Mouse (Mus musculus) embryonic facial prominence, embryonic 11.5 days (tissue): Measurements from ENCODE around the gene Gm8439. TPM values are rescaled to one million over a fixed set of nuclear protein-coding genes. Genes with fewer than 3 reads are reported as not detected.

Source experiments
- ATAC-seq: fragments of 200-750 bp; cut with Nextera tagmentation; replicated peaks from 2 replicates; pipeline ENCODE4 v1.8.0; 2017; ENCODE audit warnings: low read depth; ENCODE audit not compliant: insufficient number of reproducible peaks, low FRiP score, low TSS enrichment
- DNase-seq: peaks from one replicate; pipeline ENCODE4 v3.0.0-alpha.2; 2015; ENCODE audit warnings: low spot score
- H3K27ac ChIP-seq: fragments of 300-500 bp; sonication (generic); replicated peaks from 2 replicates; pipeline ENCODE4 v1.5.1; 2014; ENCODE audit warnings: mild to moderate bottlenecking, low read depth, low read length, control low read depth
- H3K27me3 ChIP-seq: fragments of 300-500 bp; sonication (generic); 2 replicates; pipeline ENCODE4 v1.6.1; 2014; ENCODE audit warnings: mild to moderate bottlenecking, low read length, moderate library complexity, mixed read lengths; ENCODE audit not compliant: control insufficient read depth, insufficient read depth
- H3K36me3 ChIP-seq: fragments of 300-500 bp; sonication (generic); replicated peaks from 2 replicates; pipeline ENCODE4 v1.6.1; 2014; ENCODE audit warnings: low read depth, mild to moderate bottlenecking, low read length, moderate library complexity, mixed read lengths; ENCODE audit not compliant: control insufficient read depth, insufficient read depth
- H3K4me1 ChIP-seq: fragments of 300-500 bp; sonication (generic); 2 replicates; pipeline ENCODE4 v1.6.1; 2014; ENCODE audit warnings: low read length, mixed read lengths; ENCODE audit not compliant: control insufficient read depth, insufficient read depth
- H3K4me2 ChIP-seq: fragments of 300-500 bp; sonication (generic); 2 replicates; pipeline ENCODE4 v1.6.1; 2014; ENCODE audit warnings: low read depth, mild to moderate bottlenecking, control low read depth, low read length, moderate library complexity
- H3K4me3 ChIP-seq: fragments of 300-500 bp; sonication (generic); 2 replicates; pipeline ENCODE4 v1.5.1; 2014; ENCODE audit warnings: low read depth, low read length, control low read depth
- H3K9ac ChIP-seq: fragments of 300-500 bp; sonication (generic); replicated peaks from 2 replicates; pipeline ENCODE4 v1.6.1; 2014; ENCODE audit warnings: mild to moderate bottlenecking, control low read depth, low read length
- H3K9me3 ChIP-seq: fragments of 300-500 bp; sonication (generic); replicated peaks from 2 replicates; pipeline ENCODE4 v1.6.1; 2016; ENCODE audit warnings: mild to moderate bottlenecking, low read length, inconsistent platforms, mixed read lengths; ENCODE audit not compliant: control insufficient read depth
- WGBS: fragments of 180-500 bp; shearing (Covaris S2); extraction: QIAGEN DNeasy Blood & Tissue Kit; methylation state at CpG from one replicate; pipeline ENCODE4 v1.1.7; 2014; 5-methylcytosine and 5-hydroxymethylcytosine counted together
- polyA plus RNA-seq: library from polyadenylated mRNA; unstranded; fragments of >200 nt; fragmentation: Nextera tagmentation; extraction: Ambion mirVana; gene quantifications from 2 replicates; pipeline ENCODE4 v1.2.1, GENCODE M21; 2014

Gene Gm8439
- polyA plus RNA-seq, 1 experiment from 2014 or later, result not detected

DNA sequence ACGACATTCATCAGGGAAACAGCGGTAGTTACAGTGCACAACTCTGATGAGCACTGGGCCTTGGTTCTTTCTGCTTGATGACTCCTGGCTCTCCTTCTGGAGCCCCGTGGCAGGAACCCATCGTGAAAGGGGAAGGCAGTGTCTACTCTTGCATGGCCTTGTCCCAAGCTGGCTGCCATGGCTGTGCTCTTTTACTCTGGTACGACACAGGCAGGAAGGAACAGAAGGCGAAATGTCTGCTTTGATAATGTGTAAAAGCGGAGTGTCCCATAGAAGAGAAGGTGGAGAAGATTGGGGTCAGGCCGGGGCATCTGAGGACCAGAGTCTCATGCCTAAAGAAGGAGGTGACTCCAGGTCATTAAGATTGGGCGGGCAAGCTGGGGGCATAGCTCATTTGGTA lies 26.1 kb downstream of the Gm8439 start:
- H3K9me3 ChIP-seq, result no peaks in the 10 kb centered on the region

DNA sequence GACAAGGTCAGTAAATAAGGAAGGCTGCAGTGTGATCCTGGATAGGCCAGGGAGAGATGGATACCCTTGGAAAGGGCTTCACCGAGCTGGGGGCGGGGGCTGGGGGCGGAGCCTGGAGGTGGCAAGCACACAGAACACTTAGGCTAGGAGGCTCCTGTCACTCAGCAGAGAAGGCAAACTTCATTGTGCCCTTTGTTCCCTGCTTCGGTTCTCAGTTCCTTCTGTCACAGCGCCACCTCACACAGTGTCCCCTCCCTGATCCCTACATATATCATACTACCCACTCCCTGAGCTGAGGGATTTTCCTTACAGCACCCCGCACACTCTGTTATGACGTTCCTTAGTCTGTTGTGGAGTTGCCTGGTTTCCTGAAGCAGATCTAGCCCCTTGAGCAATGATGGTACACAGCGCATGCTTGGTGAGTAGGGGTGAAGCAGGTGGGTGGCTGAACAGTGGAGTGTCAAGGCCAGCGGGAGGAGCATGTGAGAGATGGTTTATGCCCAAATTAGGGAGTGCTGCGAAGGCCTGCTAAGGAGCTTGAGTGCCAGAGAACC lies 27.1 kb downstream of the Gm8439 start:
- Histone ChIP-seq H3K36me3 (no peaks in the 10 kb centered on the region), H3K9ac (no peak overlapping the region), H3K27ac (no peak overlapping the region), H3K27me3 (no peaks in the 10 kb centered on the region), H3K4me3 (no peak overlapping the region), H3K4me2 (no peak overlapping the region), H3K9me3 (no peaks in the 10 kb centered on the region), H3K4me1 (no peaks in the 10 kb centered on the region)
- ATAC-seq, result peak; percentile 46; the same call in 1 of the 2 replicates
- peak; percentile 33 for DNase-seq
- 27% methylated on average over 10 of the region's 10 CpGs for WGBS

More for the DNA sequence above, 26.1 kb downstream of the Gm8439 start:
- no peak overlapping the region for H3K9ac ChIP-seq
- H3K4me2 ChIP-seq, result no peak overlapping the region
- H3K4me3 ChIP-seq, result no peak overlapping the region
- ATAC-seq, result no peak
- H3K4me1 ChIP-seq, result no peaks in the 10 kb centered on the region
- H3K27me3 ChIP-seq, result no peaks in the 10 kb centered on the region
- WGBS, result 79% methylated on average over 9 of the region's 9 CpGs
- no peak overlapping the region for H3K27ac ChIP-seq
- DNase-seq, result no peak
- no peaks in the 10 kb centered on the region for H3K36me3 ChIP-seq

DNA sequence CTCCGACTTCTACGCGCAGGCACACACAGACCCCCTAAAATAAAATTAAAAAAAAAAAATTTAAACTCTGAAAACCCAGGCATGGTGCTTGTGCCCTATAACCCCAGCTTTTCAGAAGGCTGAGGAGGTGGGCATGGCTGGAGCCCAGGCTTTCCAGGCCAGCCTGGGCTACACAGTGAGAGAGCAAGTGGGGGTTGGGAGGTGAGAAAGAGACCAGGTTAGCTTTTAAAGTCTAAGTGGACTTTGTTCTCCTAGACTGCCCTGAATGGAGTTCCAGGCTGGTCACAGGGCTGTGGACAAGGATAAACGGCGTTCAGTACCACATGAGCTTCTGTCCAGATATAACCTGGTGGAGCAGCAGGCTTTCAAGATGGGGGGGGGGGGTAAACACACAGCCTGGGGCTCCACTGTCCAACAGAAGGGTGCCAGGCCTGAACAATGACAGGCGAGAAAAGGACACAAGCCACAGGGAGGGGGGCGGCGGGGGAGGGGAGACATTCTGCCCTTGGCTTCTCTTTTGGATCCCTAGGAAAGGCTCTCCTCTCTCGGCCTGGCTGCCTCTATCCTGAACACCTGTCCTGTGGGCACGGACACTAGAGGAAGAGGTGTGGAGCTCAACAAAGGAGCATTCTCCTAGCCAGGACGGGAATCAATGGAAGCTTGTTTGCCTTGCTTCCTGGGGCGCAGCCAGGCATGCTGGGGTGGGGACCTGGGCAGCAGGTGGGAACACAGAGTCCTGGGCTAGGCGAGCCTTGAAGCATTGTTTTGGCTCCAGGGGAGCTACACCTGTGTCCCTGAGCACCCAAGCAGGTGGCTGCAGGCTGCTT lies 27.9 kb downstream of the Gm8439 start:
- H3K27me3 ChIP-seq, result no peaks in the 10 kb centered on the region
- H3K4me2 ChIP-seq, result no peak overlapping the region
- 56% methylated on average over 13 of the region's 13 CpGs for WGBS
- DNase-seq (no peak), ATAC-seq (no peak)
- no peak overlapping the region for H3K4me3 ChIP-seq
- no peak overlapping the region for H3K9ac ChIP-seq
- H3K4me1 ChIP-seq, result no peaks in the 10 kb centered on the region
- H3K27ac ChIP-seq, result no peak overlapping the region
- no peaks in the 10 kb centered on the region for H3K36me3 ChIP-seq
- H3K9me3 ChIP-seq, result no peaks in the 10 kb centered on the region

DNA sequence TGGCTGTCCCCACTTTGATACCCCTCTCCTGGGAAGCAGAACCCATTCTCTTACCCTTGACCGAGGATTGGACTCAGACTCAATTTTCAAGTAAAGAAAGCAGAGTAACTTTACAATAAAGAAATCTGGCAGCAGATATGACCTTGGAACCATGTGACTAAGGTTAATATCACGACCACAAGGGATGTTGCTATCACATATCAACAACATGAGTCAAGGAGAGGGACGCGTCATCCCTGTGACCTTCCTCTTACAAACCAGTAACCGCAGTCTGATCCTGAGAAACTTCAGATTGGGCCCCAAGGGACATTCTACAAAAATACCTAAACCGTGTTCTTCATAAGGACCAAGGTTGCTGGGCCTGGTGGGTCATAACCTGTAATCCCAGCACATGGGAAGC lies 39.2 kb downstream of the Gm8439 start:
- Histone ChIP-seq H3K27ac (no peak overlapping the region), H3K4me3 (no peak overlapping the region), H3K27me3 (no peaks in the 10 kb centered on the region), H3K4me1 (no peaks in the 10 kb centered on the region), H3K4me2 (no peak overlapping the region), H3K36me3 (no peaks in the 10 kb centered on the region), H3K9ac (no peak overlapping the region), H3K9me3 (no peaks in the 10 kb centered on the region)
- no peak for DNase-seq
- 80% methylated on average over 6 of the region's 6 CpGs for WGBS
- no peak for ATAC-seq

DNA sequence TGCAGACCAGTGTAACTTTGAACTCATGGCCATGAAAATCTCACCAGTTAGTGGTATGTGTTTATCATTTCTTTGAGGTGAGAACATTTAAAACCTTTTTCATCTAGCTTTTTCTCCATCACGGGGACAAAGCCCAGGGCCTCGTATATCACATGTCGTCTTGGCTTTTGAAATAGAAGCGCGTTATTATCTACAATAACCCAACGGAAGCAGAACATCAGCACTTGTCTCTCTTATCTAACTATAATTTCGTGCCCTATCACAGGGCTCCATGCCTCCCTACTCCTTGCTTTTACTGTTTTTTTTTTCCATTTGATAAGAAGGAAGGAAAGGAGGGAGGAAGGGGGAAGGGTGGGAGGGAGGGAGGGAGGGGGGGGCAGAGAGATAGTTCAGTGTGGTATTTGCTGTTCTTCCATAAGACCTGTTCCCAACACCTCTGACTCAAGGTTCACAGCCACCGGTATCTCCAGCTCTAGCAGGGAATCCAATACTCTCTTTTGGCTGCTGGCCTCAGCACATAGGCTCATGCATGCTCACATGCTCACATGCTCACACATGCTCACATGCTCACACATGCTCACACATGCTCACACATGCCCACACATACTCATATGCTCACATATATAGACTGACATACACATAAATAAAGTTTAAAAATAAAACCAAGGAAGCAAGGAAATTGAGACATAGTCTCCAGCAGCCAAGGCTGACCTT lies 41.8 kb downstream of the Gm8439 start:
- Histone ChIP-seq H3K4me3 (no peak overlapping the region), H3K27me3 (no peaks in the 10 kb centered on the region), H3K4me2 (no peak overlapping the region), H3K9me3 (no peaks in the 10 kb centered on the region), H3K36me3 (no peaks in the 10 kb centered on the region), H3K4me1 (no peaks in the 10 kb centered on the region), H3K9ac (no peak overlapping the region), H3K27ac (no peak overlapping the region)
- ATAC-seq (no peak), DNase-seq (no peak)
- 84% methylated on average over 8 of the region's 8 CpGs for WGBS

DNA sequence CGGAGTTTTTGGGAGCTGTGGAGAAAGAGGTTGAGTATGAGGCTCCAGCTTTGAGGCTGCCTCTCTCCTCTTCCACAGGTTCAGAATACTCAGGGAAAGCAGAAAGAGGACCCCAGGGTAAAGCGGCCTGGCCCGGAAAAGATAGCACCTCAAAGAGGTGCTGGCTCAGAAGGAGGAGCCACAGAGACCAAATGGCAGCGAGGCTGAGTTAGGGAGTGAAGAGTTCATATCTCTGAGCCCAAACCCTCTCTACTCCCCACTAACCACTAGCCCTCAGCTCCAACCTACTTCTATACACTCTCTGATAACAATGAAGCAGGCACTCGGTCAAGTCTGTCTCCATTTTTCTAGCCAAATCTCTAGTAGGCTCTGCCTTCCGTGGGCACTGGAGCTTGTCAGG lies 43.3 kb downstream of the Gm8439 start:
- no peak; the same call in 1 of the 2 replicates for ATAC-seq
- H3K36me3 ChIP-seq, result no peaks in the 10 kb centered on the region
- 80% methylated on average over 6 of the region's 6 CpGs for WGBS
- H3K4me1 ChIP-seq, result no peaks in the 10 kb centered on the region
- DNase-seq, result no peak
- no peak overlapping the region for H3K9ac ChIP-seq
- H3K27me3 ChIP-seq, result no peaks in the 10 kb centered on the region
- H3K9me3 ChIP-seq, result no peaks in the 10 kb centered on the region
- H3K4me2 ChIP-seq, result no peak overlapping the region
- no peak overlapping the region for H3K4me3 ChIP-seq
- no peak overlapping the region for H3K27ac ChIP-seq

DNA sequence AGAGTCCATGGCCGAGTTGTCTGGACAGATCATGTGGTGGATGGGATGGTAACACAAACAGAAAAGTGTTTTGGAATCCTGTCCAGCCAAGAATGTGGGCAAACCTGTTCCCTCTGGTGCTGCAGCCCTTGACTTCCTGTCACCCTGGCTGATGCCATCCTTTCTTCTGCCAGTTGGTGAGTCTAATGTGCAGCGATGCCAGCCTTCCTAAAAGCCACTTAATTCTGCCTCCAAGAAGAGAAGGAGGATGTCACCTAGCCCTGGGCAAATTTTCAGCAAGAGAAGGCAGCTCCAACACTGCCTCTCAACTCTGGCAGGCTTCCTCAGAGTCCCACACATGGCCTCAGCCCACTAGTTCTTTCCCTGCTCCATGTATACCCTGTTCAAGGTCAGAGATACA lies 46.8 kb downstream of the Gm8439 start:
- Histone ChIP-seq H3K9me3 (no peaks in the 10 kb centered on the region), H3K27me3 (no peaks in the 10 kb centered on the region), H3K4me1 (no peaks in the 10 kb centered on the region), H3K4me3 (no peak overlapping the region), H3K36me3 (no peaks in the 10 kb centered on the region), H3K27ac (no peak overlapping the region), H3K9ac (no peak overlapping the region), H3K4me2 (no peak overlapping the region)
- DNase-seq, result no peak
- ATAC-seq, result no peak
- 71% methylated on average over 2 of the region's 2 CpGs for whole genome bisulfite sequencing

DNA sequence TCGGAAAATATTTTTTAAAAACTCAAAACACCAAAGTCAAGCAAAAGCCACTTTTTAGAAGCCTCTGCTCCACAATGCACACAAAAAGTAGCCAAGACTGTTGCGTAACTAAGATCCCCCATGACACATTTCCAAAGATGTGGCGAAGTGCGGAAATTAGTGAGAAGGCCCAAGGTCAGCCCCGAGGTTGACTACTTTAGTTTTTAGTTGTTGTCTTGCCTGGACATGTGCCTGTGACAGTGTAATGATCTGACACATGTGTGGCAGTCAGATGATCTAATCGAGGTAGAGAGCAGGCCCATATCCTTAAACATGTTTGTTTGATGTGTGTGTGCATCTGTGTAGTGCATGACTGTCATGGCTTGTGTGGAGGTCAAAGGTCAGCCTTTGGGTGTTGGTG lies 53.4 kb downstream of the Gm8439 start:
- ATAC-seq, result no peak
- Histone ChIP-seq H3K27ac (no peak overlapping the region), H3K9me3 (no peaks in the 10 kb centered on the region), H3K4me3 (no peak overlapping the region), H3K36me3 (no peaks in the 10 kb centered on the region), H3K4me2 (no peak overlapping the region), H3K4me1 (no peaks in the 10 kb centered on the region), H3K27me3 (no peaks in the 10 kb centered on the region), H3K9ac (no peak overlapping the region)
- 90% methylated on average over 6 of the region's 6 CpGs for WGBS
- DNase-seq, result no peak
